Mouse (Mus musculus) gastrocnemius, adult 18-20 months (tissue): Measurements from ENCODE around the gene Fam71f1. TPM values are rescaled to one million over a fixed set of nuclear protein-coding genes. Genes with fewer than 3 reads are reported as not detected.
A peak's percentile ranks its signal among the peaks of the same experiment; 100 is the strongest.
"Not testable (repeated sequence)": the region's sequence is repeated elsewhere in the genome, so short reads cannot be mapped to it uniquely, and the experiment has no call there.

Source experiments
- DNase-seq: peaks from one replicate; pipeline ENCODE4 v3.0.0; 2021; ENCODE audit warnings: low spot score
- total RNA-seq, 2 experiments: library from RNA; stranded (reverse); gene quantifications; 2 replicates each; pipeline ENCODE4 v1.2.3; 2021

Gene Fam71f1
- total RNA-seq, 2 experiments from 2014 or later: not detected

DNA sequence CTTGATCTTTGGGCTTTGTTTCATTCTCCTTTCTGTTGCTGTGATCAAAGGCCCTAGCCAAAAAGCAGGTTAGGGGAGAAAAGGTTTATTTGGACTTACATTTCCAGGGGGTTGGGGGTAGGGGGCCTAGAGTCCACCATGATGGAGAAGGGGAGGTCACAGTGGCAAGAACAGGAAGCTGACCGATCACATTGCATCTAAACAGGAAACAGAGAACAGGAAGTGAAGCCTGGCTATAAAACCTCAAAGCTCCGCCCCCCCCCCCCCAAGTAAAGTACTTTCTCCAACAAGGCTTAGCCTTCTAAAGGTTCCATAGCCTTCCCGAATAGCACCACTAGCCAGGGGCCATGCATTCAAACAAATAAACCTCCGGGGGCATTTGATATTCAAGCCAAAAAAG, 3.8 kb downstream of the Fam71f1 start:
- DNase-seq: no peak

GRCm38 (mm10) chr6:29326961-29327360, 8.0 kb downstream of the Fam71f1 start:
- DNase-seq: no peak

DNA sequence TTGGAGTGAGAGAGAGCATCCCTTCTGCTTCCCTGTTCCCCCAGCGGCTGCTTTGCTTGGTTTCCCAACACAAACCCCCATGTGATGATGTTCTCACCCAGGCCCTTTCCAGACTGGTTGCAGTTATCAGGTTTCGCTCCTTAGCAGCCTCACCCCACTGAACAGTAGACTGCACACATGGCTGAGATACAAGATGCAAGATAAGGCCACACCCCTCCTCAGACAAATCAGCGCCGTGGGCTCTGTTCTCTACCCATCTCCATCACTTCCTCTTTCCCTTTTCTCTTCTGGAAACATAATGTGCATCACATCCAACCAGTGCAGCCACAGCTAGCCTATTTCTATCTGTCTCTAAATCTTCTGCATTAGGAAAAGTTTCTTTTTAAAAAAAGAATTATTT, 10.6 kb downstream of the Fam71f1 start:
- no peak for DNase-seq

DNA sequence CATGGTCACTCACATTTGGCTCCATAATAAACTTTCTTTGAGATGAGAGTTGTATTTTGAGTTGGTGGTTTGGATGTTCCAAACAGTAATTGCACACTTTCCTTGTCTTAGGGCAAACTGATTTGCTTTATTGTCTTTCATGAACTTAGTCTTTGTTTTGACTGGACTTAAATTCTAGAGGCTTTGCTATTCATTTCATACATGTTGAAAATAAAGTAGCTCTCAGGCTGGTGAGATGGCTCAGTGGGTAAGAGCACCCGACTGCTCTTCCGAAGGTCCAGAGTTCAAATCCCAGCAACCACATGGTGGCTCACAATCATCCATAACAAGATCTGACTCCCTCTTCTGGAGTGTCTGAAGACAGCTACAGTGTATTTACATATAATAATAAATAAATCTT, 27.6 kb downstream of the Fam71f1 start:
- DNase-seq: not testable (repeated sequence)

GRCm38 (mm10) chr6:29347189-29347588, 28.2 kb downstream of the Fam71f1 start:
- DNase-seq: no peak

- DNase-seq: peak; percentile 100
These were observed 28.9 kb downstream of the Fam71f1 start, which contains the start of gene Calu for GRCm38 (mm10) chr6:29347665-29348370. Gene Calu (plus strand): TSS chr6:29348069.

DNA sequence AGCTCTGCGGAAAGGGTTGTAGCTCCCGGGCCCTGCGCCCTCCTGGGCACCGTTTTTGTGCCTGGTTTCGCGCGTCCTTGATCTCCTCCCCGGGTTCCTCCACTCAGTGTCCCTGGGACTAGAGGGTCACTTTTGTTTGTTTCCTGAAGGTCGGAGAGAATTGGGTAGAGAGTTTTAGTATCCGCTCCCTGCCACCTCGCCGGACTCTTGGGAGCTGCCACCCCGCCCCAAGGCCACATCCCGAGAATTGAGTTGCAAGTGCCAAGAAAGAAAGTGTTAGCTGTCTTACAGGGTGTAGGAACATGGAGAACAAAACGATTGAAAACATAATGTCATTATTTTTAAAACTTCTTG, 29.4 kb downstream of the Fam71f1 start:
- no peak for DNase-seq

DNA sequence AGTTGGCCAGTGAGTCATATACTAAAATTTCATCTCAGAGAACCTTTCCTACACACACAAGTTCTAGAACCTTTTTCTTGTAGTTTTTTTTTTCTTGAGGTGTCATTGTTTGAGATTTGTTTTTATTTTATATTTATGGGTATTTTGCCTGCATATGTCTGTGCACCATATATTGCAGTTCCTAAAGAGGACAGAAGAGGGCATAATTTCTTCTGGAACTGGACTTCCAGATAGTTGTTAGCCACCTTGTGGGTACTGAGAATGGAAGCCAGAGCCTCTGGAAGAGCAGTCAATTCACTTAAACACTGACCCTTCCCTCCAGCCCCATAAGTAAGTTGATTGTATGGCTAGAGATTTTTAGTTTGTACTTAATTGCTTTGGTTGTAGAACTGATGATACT, 32.7 kb downstream of the Fam71f1 start:
- DNase-seq: no peak

- no peak for DNase-seq
These were observed 33.9 kb downstream of the Fam71f1 start for GRCm38 (mm10) chr6:29352816-29353215.

DNA sequence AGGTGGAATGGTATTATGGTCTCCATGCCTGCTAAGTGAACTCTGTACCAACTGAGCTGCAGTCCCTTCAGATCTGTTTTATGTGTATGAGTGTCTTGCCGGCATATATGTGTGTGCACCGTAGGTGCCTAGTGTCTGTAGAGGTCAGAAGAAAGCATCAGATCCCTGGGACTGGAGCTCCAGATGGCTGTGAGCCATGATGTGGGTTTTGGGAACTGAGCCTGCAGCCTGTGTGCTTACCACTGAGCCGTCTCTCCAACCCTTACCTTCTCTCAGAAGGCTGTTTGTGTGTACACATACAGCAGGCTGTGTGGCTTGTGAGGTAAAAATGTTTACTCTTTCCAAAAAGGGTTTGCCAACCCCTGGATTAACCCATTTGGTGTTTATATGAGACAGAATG, 40.4 kb downstream of the Fam71f1 start:
- peak; percentile 52 for DNase-seq

- DNase-seq: peak; percentile 23
These were observed 41.3 kb downstream of the Fam71f1 start for GRCm38 (mm10) chr6:29360211-29360610.

- peak; percentile 38 for DNase-seq
These were observed 43.5 kb downstream of the Fam71f1 start for GRCm38 (mm10) chr6:29362246-29363128.

DNA sequence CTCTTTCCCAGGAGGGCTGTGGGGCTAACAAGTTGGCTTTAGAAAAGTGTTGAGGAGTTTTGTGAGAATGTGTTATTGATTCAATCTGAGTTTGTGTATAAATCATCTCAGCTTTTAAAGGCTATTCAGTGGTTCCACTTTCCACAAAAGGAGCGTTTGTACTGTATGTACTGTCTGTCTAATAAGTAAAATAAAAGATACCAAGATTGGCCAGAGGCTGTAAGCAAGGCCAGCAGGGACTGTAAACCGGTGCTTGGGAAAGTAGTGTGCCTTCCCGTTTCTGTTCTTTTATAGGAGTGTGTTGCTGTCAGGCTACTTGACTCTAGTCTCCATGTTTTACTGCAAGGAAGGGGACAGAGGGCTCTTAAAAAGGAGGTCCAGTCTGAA, 44.2 kb downstream of the Fam71f1 start:
- no peak for DNase-seq

DNA sequence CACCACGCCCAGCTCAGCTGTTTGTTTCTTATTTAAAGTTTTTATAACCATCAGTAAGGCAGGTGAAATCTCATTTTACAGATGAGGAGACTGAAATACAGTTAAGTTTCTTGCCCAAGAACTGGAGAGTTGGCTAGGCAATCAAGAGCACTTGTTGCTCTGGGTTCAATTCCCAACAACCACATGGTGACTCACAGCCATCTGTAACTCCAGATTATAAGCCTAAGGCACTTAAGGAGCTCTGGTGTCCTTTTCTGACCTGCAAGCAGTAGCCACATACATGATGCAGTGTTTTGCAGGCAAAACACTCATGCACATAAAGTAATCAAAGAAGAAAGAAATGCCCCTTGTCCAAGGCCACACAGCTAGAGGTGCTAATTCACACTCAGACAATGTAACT, 46.3 kb downstream of the Fam71f1 start:
- DNase-seq: no peak

- no peak for DNase-seq
These were observed 58.4 kb downstream of the Fam71f1 start for GRCm38 (mm10) chr6:29377386-29377785.

- DNase-seq: no peak
These were observed 59.7 kb downstream of the Fam71f1 start for GRCm38 (mm10) chr6:29378678-29379077.

GRCm38 (mm10) chr6:29379954-29380353, 61.0 kb downstream of the Fam71f1 start:
- no peak for DNase-seq

GRCm38 (mm10) chr6:29382442-29382841, 63.5 kb downstream of the Fam71f1 start:
- DNase-seq: no peak

Other genes starting within 250 kb of the Fam71f1 start
- 10 to 100 TPM; 12.9 to 15.2 TPM for gene Rbm28, start 154.1 kb upstream of the Fam71f1 start, total RNA-seq
- under 1 TPM; 0.30 to 1.00 TPM for gene Prrt4, start 139.6 kb upstream of the Fam71f1 start, total RNA-seq
- 10 to 100 TPM in 1 of 2 experiments, 1 to 10 TPM in 1; 9.2 to 12.8 TPM for gene Impdh1, start 102.8 kb upstream of the Fam71f1 start, total RNA-seq
- 1 to 10 TPM; 2.4 to 3.7 TPM for gene Hilpda, start 46.7 kb upstream of the Fam71f1 start, total RNA-seq
- gene Fam71f2, start 39.5 kb upstream of the Fam71f1 start, total RNA-seq: not detected
- 10 to 100 TPM; 71.3 to 96.1 TPM for gene Calu, start 28.9 kb downstream of the Fam71f1 start, total RNA-seq
- under 1 TPM in 1 of 2 experiments, not detected in 1; 0.26 TPM for gene Opn1sw, start 69.3 kb downstream of the Fam71f1 start, total RNA-seq
- gene Ccdc136, start 77.2 kb downstream of the Fam71f1 start, total RNA-seq: 10 to 100 TPM; 11.8 to 12.2 TPM
- gene Flnc, start 114.1 kb downstream of the Fam71f1 start, total RNA-seq: 100 to 1,000 TPM; 349 to 691 TPM
- gene Atp6v1f, start 148.6 kb downstream of the Fam71f1 start, total RNA-seq: 100 to 1,000 TPM; 118 to 125 TPM
- under 1 TPM in 1 of 2 experiments, not detected in 1; 0.37 TPM for gene Atp6v1fnb, start 152.3 kb downstream of the Fam71f1 start, total RNA-seq
- 1 to 10 TPM; 3.9 to 6.4 TPM for gene Kcp, start 188.8 kb downstream of the Fam71f1 start, total RNA-seq
- gene Irf5, start 207.5 kb downstream of the Fam71f1 start, total RNA-seq: 1 to 10 TPM; 2.9 to 3.9 TPM